Mouse (Mus musculus) hindlimb bud, embryonic 11.5 days (tissue): Measurements from ENCODE around the gene BC048403.
"Not testable (repeated sequence)": the region's sequence is repeated elsewhere in the genome, so short reads cannot be mapped to it uniquely, and the experiment has no call there.

ENCODE experiments used
- DNase-seq: peaks from one replicate; pipeline ENCODE4 v3.0.0-alpha.2; 2012; ENCODE audit warnings: low read depth, low spot score; ENCODE audit errors: extremely low spot score

BC048403 gene

DNA sequence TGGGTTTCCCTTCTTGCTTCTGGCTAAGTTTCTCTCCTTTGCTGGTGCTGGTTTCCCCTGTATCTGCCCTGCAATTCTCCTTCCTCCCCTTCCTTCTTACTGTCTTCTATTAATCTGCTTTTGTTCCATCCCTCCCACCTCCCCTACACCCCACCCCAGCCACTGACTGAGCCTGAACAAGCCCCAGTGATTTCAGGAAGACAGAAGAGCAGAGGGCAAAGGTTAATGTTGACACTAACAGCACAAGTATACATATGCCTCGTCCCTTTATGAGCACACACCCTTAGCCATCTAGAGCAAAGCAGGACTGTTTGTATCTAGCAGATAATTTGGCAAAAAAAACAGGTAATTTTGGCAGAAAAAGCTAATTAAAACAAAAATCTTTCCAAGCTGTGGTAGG is 16.1 kb downstream of the BC048403 start:
- no peak for DNase-seq

- DNase-seq, result no peak
Observed at GRCm38 (mm10) chr10:121756677-121757076, 16.9 kb downstream of the BC048403 start.

- no peak for DNase-seq
Observed at GRCm38 (mm10) chr10:121759095-121759494, 19.4 kb downstream of the BC048403 start.

- DNase-seq, result no peak
Observed at GRCm38 (mm10) chr10:121762141-121762540, 22.4 kb downstream of the BC048403 start.

- no peak for DNase-seq
Observed at GRCm38 (mm10) chr10:121763191-121763590, 23.5 kb downstream of the BC048403 start.

GRCm38 (mm10) chr10:121764469-121765173 is 24.9 kb downstream of the BC048403 start:
- no peak for DNase-seq

GRCm38 (mm10) chr10:121765174-121766057 is 25.7 kb downstream of the BC048403 start:
- no peak for DNase-seq

DNA sequence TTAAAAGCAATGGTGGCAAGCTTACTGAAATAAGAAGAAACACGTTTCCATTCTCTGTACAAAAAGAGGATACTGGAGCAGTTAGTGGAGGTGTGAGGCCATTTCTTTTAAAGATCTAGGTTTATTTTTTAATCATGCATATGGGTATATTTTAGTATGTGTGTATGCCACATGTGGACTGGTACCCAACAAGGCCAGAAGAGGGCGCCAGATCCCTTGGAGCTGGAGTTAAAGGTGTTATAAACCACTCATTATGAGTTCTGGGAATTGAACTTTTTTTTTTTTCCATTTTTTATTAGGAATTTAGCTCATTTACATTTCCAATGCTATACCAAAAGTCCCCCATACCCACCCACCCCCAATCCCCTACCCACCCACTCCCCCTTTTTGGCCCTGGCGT is 27.6 kb downstream of the BC048403 start:
- DNase-seq, result not testable (repeated sequence)

GRCm38 (mm10) chr10:121769711-121770110 is 30.0 kb downstream of the BC048403 start:
- DNase-seq, result no peak

DNA sequence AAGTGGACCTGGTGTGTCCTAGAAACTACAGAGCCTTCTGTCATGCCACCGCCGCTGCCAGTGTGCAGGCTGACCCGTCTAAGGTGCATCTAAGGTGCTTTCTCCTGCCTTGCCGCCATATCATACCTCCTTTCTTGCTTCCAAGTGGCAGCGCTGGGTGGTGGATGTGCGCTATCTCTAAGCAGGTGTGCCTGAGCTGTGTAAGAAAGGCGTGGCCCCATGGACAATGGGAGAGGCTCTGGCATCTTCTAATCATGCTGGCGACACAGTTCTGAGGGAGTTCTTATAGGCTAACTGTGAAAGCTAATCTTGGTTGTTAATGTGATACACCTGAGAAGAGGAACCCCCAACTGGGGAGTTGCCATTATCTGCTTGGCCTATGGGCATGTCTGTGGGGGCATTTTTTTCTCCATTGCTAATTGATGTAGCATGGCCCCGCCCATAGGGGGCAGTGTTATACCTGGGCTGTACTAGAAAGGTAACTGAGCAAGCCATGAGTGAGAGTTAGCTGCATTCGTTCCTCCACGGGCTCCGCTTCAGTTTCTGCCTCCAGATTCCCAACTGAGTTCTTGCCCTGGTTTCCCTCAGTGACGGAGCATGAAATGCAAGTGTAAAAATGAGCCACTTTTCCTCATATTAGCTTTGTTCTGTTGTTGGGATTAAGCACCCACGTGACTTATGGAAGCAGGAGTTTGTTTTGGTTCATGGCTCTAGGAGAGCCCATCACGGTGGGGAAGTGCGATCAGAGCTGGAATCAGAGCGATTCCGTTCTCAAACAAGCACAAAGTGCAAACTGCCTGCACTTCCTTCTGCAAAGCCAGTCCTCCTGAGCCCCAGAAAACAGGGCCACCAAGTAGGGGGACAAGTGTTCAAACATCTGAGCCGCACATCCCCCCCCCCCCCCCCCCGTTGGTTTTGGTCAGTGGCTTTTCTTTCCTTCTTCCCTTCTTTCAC is 31.2 kb downstream of the BC048403 start:
- DNase-seq, result no peak

GRCm38 (mm10) chr10:121773813-121774212 is 34.1 kb downstream of the BC048403 start:
- DNase-seq, result no peak

GRCm38 (mm10) chr10:121775990-121776389 is 36.3 kb downstream of the BC048403 start:
- DNase-seq, result no peak

DNA sequence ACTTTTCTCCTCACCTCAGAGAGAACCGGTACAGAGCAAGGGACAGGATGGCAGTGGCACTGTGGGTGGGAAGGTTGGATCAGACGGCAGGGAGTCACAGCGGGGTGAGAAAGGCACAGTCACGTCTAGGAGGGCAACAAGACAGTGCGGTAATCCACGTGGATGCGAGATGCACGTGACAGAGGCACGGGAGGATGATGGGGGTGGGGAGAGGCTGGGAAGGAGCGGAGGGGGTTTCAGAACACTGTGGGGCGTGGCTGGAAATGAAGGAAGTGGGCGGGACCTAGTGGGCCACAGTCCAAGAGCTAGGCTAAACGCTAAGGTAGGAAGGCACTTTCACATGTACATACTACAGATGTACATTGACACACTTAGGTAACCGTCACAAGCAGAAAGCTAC is 41.4 kb downstream of the BC048403 start:
- no peak for DNase-seq

- DNase-seq, result no peak
Observed at GRCm38 (mm10) chr10:121788536-121788935, 48.8 kb downstream of the BC048403 start.

DNA sequence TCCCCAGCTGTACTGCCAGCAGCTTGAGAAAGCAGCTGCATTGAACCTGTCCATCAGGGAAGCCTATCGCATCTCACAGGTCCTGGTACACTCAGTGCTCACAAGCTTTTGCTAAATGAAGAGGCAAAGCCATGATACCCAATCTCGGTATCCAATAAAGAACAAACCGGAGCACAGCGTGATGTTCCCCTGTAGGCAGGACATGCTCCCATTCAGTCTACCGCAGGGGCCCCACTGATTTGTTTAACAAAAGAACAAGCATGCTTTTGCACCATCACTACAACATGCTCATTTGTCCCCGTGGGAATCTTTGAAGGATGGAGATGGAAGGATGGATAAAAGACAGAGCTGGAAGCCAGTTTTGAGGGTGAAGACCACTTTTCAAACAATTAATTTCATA is 50.3 kb downstream of the BC048403 start:
- DNase-seq, result no peak

GRCm38 (mm10) chr10:121792661-121793060 is 52.9 kb downstream of the BC048403 start:
- no peak for DNase-seq

- DNase-seq, result no peak
Observed at GRCm38 (mm10) chr10:121794486-121794885, 54.7 kb downstream of the BC048403 start.

- DNase-seq, result no peak
Observed at GRCm38 (mm10) chr10:121796027-121796802, 56.5 kb downstream of the BC048403 start.

GRCm38 (mm10) chr10:121800041-121800440 is 60.3 kb downstream of the BC048403 start:
- DNase-seq, result no peak
